Mouse (Mus musculus): ENCODE measurements around the gene Krtap1-4.

The Krtap1-4 gene

GRCm38 (mm10) chr11:99547892-99548291, 35.6 kb downstream of the Krtap1-4 start:
- DNase-seq = no peak

GRCm38 (mm10) chr11:99539721-99540120, 43.7 kb downstream of the Krtap1-4 start:
- peak; percentile 6 to 8 for DNase-seq

Measured in kidney, adult 8-10 months (tissue).